Mouse (Mus musculus) frontal cortex, adult (tissue): ENCODE results near the gene Stat5a.

Source experiments
- ATAC-seq: cut with Nextera tagmentation; 2 replicates; pipeline ENCODE4 v1.9.2; 2017; ENCODE audit warnings: mild to moderate bottlenecking, moderate library complexity, mixed read lengths; ENCODE audit not compliant: low TSS enrichment

The Stat5a gene

DNA sequence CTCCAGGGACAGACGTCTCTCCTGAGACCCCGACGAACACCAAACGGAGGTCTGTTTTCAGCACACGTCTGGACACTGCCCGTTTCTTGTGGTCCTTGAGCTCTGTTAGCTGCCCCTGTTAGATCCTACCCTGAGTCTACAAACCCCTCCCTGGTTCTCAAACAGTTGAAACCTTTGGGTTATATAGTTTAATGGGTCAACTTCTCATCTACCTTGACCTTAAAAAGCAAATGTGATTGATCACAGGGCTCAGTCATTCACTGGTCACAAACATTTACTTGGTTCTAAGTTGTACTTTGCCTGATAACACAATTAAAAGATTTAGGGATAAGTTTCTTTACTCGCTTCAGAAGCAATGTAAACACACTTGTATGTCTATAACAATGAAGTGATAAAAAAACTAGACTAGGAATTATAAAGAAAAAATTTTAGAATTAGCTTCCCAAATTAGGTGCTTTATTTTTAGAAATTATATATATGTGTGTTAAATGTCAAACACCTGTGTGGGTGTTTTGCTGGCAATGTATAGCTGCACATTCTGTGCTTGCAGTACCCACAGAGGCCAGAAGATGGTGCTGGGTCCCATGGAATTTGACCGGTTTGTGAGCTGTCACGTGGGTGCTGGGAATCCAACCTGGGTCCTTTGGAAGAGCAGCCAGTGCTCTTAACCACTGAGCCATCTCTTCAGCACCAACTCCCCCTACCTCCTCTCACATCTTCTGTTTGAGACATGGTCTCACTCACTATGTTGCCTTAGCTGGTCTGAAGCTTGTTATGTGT is 22.0 kb upstream of the Stat5a start:
- no peak for ATAC-seq

DNA sequence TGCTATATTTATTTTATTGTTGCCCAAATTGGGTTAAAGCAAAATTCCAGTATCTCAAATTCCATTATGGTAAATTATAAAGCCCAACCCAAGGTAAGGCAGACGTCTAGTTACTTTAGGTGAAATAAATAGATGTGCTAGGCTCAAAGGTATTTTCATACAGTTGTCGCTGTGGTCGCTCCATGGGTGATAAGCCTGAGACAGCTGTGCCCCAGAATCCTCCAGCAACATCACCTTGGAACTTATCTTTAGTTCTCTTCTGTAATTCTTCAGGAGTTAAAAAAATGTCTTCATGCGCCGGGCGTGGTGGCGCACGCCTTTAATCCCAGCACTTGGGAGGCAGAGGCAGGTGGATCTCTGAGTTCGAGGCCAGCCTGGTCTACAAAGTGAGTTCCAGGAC is 20.3 kb upstream of the Stat5a start:
- no peak for ATAC-seq

DNA sequence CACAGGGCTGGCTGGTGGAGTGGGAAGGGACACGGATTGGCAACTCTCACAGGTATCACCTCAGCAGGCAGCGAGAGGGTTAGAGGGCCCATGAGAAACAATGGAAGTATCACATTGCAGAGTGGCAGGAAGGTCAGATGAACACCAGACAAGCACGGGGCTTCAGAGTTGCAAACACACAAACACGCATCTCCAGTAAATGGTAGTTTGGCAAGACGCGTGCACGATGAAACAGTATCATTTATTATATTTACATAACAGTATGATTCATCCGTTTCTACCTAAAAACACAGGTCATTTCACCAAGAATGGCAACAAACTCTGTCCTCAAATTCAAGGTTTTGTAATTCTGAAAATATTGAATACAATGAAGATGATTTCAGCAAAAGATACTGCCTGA is 19.6 kb upstream of the Stat5a start:
- no peak for ATAC-seq

DNA sequence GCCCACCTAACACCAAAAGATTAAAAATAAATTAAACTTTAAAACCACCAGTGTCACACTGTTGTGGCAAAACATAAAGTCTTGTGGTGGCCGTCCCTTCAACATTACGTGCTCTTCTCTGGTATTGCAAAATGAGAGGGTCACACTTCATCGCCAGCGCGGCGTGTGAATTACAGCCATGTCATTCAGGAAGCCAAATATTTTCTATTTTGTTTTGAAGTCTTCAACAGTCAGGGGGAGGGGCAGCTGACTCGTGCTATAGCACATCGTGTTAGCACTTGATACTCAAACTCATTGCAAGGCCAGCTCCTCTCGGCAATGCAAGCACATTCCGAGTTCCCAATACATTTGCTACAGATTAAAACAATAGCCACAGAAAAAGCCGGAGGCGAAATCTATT is 18.3 kb upstream of the Stat5a start:
- no peak for ATAC-seq

DNA sequence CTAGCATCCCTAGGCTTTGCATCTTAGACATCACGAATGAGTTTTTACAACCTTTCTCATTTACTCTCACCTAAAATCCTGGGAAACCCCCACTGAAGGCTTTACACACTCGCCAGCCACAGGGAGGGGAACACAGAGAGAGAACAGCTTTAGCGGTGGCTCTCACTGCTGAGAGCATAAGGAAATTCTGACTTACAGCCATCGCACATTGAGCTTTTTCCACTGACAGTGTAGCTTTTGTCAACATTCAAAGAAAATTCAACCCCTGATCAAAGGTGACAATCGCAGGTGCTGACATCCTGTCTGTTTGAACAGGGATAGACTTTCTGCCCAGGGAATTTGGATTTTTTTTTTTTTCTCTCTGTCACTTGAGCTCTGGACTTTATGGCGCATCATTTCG is 17.1 kb upstream of the Stat5a start:
- ATAC-seq, result no peak

DNA sequence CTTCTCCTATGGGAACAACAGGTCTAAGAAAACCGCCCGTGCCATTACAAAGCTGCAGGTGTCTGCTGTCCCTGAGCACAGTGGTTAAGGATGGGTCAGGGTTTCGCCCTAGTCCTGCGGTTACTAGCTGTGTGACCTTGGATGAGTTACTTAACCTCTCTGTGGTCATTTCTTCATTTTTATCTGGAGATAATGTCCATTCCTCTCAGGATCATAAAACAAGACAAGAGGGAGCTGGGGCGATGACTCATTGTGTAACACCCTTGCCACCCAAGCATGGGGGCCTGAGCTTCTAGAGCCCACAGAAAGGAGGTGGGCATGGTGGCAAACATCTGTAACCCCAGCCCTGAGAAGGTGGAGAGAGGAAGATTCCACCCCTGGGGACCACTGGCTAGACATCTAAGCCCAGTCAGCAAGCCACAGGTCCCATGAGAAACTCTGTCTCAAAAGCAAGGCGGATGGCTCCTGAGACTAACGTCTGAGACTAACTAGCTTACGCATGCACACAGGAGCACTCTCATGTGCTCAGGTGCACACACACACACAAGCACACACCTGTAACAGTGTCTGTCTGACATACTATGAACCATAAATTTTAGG is 16.0 kb upstream of the Stat5a start:
- no peak for ATAC-seq

DNA sequence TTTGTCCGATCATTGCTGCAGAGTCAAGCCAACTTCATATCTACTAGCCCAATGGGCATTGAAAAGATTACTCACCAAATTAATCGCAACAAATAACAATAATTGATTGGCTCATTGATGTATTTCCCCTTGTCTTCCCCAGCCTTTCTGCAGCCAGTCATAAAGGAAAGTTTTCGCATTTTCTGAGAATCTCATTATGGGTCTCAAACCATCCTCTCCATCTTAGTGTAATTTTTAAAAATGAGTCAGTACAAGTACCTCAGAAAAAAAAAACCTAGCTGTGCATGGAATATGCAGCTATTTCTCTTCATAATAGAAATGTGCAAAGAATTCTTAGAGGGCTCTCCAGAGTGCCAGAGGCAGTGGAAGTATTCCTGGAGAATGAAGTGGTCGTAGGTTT is 15.0 kb upstream of the Stat5a start:
- ATAC-seq, result no peak

DNA sequence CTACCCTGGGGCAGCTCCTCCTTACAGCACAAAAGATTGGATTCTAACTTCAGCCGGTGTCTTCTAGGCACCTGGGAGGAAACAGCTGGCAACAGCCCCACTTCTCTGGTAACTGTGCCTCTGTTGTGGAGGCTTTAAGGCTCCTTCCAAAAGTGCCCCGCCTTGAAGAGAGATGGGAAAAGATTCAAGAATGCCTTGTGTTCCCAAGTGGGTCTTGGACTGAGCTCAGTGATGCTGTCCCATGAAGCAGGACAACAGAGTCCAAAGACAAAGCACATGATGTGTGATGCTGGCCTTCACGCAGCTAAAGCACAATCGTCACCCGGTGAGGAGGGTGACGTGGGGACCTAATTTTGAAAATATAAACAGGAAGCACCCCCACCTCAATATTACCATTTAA is 13.4 kb upstream of the Stat5a start:
- no peak for ATAC-seq

DNA sequence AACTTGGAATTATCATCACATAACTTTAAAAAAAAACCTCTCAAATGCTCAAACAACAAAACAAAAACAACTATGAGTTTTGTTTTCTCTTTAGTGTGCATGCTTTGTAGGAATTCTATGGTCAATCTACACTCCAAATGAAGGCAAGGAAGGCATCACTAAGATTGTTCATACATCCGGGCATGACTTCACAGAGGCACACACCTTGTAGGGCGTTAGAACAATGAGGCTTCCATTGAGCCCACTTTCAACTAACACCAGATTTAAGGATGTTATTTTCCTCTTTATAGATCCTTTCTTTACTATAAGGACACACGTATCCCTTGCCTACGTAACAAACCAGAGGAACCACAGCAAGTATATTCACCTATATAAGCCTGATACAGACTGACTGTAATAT is 11.6 kb upstream of the Stat5a start:
- no peak for ATAC-seq

DNA sequence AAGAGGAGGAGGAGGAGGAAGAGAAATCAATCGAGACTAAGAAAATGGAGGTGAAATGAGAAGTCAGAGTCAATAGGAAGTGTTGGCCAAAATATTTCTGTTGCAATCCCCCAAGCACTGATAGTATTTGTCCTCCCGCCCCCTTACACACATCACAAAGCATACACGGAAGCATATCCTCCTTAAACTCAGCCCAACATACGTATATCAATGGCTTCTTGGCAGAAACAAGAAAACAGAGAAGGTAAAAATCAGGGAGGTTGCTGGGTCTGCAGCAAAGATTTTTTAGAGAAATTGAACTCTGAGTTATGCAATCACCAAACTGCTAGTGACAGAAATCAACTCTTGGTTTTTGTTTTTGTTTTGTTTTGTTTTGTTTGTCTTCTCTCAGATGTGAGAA is 11.1 kb upstream of the Stat5a start:
- no peak for ATAC-seq

DNA sequence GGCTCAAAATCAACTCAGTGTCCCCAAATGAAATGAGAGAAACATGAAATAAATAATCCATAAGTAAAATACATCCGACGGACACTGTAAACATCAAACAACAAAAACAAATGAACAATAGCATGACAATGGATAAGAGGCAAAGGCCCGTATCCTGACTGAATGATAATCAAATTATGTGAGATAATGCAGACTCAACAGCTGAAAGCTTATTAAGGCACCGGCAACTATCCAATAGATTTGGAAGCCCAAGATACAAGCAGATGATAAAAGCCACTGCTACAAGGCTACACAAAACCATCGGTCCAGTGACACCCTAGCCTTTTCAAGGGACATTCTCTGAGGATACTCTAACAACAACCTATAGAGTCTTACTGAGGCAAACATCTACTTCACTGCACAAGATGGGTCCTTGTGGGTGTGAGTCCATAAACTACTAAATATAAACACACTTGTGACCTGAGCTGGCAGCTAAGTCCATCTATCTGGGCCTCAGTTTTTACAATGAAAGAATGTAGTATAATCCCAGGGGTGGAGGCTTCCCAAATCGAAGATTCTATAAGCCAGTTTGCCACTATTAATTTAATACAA is 10.3 kb upstream of the Stat5a start:
- ATAC-seq, result no peak

DNA sequence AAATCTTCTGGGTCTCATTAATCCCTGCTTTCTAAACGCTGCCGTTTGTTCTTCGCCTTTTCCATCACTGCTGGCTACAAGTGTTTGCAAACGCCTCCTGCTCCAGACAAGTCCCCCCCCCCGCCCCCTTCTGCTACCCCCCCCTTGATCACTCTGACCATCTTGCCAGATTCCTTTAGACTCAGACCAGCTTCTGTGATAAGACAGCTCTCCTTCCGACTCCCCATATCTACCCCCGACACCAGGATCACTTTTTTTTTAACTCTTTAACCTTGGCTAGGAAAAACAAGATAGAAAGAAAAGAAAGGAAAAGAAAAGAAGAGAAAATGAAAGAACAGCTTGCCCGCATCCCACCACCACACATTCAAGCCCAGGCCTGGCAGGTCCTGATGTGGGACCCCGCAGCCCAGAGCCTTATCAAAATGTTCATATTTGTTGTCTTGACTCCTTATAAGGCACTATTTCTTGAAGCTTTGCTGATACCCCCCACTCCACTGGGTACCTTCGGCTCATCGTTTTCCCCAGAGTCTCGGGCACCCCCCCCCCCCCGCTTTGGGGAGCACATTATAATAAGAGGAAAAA is 9.6 kb upstream of the Stat5a start:
- no peak for ATAC-seq

DNA sequence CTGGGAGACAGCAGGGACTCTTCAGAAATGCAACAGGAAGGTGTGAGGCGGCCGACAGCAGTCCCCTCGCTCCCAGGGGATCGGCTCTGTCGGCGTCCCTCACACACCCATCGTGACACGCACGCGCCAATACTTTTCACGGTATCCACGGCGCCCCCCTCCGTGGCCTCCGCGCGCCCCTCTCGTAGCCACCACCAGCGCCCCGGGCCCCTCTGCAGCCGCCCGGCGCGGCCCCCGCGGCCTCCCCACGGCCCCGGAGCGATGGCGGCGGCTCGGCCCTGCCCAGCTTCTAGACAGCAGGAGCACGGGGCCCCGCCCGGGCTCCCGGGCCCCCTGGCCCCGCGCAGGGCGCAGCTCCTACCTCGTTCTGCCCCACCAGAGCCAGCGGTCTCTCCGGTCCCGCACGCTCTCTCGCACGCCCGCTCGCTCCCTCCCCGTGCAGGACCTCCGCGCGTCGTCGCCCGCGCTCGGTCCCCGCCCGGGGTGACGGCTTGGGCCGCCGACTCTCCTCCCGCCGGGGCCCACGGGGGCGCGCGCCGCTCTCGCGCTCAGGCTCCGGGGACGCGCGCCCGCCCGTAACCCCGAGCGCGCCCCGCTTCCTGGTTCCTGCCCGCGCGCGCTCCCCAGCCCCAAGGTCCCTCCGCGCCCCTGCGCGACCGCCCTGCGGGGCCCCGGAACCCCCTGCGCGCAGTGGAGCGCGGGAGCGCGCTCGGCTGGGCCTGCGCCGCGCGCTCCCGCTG is 8.9 kb upstream of the Stat5a start, which contains the start of gene Stat5b:
Stat5b (minus strand) TSS at position 687 of the 740 bp plus-strand sequence.
- ATAC-seq, result peak; percentile 69

DNA sequence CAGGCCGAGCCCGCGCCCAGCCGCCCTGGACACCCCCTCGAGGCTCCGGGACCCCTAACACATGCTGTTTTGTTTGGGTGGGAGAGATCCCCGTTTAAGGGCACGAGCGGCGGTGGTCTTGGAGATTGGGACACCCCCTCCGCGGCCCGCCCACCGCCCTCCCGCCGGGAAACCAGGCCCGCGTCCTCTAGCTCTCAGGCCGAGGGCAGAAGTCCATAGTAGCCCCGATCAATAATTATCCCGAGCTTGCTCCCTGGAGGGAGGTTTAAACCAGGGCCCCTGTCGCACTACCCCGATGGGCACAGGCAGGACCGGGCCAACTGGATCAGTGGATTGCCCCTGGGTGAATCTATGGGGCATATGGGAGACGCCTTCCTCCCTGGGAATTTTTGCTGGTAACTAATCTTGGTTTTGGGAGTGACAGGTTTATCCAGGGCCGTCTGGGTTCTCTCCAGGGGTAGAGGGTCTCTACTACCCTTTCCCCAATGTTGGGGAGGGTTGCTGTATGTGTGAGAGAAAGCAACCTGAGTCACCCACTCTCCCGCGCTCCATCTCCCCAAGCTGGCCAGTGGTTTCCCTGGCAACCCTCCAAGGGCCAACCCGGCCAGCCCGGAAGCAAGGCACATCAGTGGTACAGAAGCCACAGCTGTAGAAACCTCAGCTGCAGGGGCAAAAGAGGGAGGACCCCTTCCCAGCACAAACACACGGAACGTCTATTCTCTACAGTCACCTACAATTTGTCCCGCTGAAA is 8.2 kb upstream of the Stat5a start:
- peak; percentile 31; the same call in 1 of the 2 replicates for ATAC-seq

DNA sequence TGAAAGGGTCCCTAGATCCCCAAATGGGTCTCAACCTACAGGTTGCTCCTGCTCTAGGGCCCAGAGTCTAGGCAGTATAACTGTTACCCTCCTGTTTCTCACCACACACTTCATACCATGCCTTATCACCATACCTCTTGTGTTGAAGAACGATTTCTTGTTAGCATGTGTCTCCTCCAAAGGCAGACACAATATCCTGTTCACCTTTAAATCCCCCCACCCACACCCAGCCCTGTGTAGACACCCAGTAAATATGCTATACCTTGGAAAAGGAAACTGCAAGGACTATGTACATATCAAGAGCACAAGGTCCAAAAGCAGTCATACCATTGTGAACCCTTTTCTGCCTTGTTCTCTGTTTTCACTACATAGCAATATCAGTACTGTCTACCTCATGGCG is 7.1 kb upstream of the Stat5a start:
- no peak for ATAC-seq

DNA sequence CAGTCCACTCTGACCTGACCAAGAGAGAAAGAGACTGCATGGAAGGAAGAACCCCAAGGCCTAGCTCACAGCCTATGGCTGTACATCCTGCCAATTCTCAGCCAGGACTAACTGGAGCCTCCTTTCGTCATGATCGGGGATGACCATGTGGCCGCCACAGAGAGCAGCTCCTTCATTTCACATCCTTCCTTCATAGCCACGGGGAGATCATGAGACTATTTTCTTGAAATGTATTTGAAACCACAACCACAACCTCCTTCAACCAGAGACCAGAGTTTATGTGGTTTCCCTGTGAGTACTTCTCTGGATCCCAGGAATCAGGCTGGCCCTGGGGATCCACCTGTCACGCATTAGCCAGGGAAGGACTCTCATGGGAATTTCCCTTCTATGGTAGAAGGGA is 6.1 kb upstream of the Stat5a start:
- ATAC-seq, result no peak

DNA sequence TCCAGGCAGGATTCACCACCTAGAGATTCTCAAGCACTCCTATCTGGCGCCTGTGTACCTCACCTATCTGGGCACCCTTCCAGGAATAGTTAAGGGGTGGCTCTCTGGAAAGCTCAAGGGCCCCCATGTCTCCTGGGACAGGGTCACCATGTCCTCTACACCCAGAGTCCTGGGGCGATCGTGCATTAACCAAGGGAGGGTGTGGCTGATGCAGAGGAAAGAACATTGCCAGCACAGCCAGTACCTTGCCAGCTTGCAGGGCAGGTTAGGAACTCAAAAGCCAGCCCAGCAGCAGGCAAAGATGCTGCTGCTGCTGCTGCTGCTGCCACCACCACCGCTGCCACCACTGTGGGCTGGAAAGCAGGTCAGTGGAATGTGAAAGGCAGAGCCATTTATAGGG is 4.9 kb upstream of the Stat5a start:
- no peak for ATAC-seq

DNA sequence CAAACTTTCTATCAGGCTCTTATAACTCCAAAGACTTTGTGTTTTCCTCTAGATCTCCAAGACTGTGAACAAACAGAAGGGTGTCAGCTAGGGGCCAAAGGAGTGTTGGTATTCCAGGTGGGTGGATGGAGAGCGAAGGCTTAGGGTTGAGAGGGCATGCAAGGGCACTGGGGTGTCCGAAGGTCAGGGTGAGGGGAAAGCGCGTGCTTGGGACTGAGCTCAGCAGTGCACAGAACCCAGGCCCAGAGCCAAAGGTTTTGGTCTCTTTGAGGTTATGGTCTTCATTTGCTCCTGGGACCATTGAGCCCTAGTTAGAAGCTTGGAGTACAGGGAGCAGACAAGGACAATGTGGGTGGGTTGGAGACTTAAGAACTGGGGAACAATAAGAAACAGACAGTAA is 4.0 kb upstream of the Stat5a start:
- ATAC-seq, result no peak

DNA sequence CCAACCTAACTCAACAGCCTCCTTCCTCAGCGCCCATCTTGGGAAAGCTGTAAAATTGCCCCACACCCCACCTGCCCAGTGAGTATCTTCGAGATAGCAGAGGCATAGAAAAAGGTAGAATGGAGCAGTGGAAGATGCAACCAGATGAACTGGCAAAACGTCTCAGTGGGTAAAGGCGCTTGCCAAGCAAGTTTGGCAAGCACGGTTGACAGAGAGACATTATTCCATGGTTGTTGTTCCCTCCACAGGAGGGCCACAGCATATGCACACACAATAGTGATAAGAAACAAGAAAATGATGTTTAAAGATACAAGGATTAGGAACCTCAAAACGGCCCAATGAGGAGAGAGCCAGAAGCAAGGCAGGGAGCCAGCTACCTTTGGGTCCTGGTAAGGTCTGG is 1.2 kb upstream of the Stat5a start:
- ATAC-seq, result no peak

DNA sequence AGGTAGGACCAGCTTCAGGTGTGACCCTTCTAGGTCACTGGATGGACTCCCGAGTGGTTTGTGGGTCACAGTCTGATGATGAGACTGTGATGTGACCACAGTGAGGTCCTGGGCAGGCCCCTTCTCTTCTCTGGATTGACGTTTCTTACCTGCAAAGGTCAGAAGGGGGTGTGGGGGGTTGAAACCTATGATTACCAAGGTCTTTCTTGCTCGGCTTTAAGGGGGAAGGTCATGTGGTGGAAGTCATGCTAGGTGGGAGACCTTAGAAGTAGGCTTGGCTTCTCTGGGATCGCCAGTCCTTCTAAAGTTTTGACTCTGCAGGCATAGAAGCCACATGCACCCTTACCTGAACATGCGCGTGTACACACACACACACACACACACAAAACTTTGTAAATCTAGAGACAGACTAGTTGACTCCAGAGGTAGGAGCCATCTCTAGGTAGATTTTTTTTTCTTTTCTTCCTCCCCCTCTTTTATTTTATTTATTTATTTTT is 476 bp downstream of the Stat5a start:
- ATAC-seq, result no peak
